Mouse (Mus musculus): ENCODE results near the gene Rnf207. TPM values are rescaled to one million over a fixed set of nuclear protein-coding genes. Genes with fewer than 3 reads are reported as not detected.

The Rnf207 gene
- polyA plus RNA-seq, 1 experiment from 2014 or later: 2.4 TPM

- H3K9ac ChIP-seq (ENCODE audit: low read length): no peak overlapping the region
- no peak for ATAC-seq
- no peak for DNase-seq (ENCODE audit: low spot score)
- no peak overlapping the region for H3K4me3 ChIP-seq (ENCODE audit: low read depth, low read length)
- H3K4me1 ChIP-seq (ENCODE audit: control insufficient read depth, insufficient read depth, low read length): peaks cover 4% of the 10 kb centered on the region
- 95% methylated on average over 10 of the region's 10 CpGs for WGBS
- H3K9me3 ChIP-seq (replicated peaks; ENCODE audit: control insufficient read depth, low read length): no peaks in the 10 kb centered on the region
- peaks cover 52% of the 10 kb centered on the region for H3K36me3 ChIP-seq (ENCODE audit: control insufficient read depth, insufficient read depth, low read length)
- no peaks in the 10 kb centered on the region for H3K27me3 ChIP-seq (replicated peaks; ENCODE audit: control insufficient read depth, insufficient read depth, low read length)
- H3K27ac ChIP-seq (ENCODE audit: low read depth, low read length): no peak overlapping the region
- H3K4me2 ChIP-seq (ENCODE audit: low read length): no peak overlapping the region
Measured at GRCm38 (mm10) chr4:152303172-152303571, 15.6 kb downstream of the Rnf207 start.

DNA sequence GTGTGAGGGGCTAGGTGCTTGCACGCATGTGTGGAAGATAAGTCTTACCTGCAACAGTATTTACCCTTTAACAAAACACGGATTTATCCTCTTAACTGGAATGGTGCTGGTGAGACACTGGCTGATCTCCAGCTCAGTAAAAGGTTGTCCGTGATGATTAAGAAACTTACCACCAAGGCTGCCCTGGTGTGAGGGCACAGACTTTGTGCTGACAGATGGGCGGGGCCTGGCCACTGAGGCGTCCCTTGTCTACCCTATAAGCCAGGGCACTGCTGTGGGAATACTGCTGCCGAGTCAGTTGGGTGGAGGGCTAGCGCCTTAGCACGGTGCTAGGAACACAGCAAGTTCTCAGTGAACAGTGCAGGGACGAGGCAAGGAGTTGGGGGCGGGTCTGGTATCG is 16.8 kb downstream of the Rnf207 start:
- Histone ChIP-seq H3K4me2 (ENCODE audit: low read length) (no peak overlapping the region), H3K36me3 (ENCODE audit: control insufficient read depth, insufficient read depth, low read length) (peaks cover 49% of the 10 kb centered on the region), H3K9me3 (replicated peaks; ENCODE audit: control insufficient read depth, low read length) (no peaks in the 10 kb centered on the region), H3K27ac (ENCODE audit: low read depth, low read length) (no peak overlapping the region), H3K27me3 (replicated peaks; ENCODE audit: control insufficient read depth, insufficient read depth, low read length) (no peaks in the 10 kb centered on the region), H3K4me3 (ENCODE audit: low read depth, low read length) (no peak overlapping the region), H3K4me1 (ENCODE audit: control insufficient read depth, insufficient read depth, low read length) (peaks cover 8% of the 10 kb centered on the region), H3K9ac (ENCODE audit: low read length) (no peak overlapping the region)
- ATAC-seq (no peak), DNase-seq (ENCODE audit: low spot score) (no peak)
- 77% methylated on average over 11 of the region's 11 CpGs for WGBS

DNA sequence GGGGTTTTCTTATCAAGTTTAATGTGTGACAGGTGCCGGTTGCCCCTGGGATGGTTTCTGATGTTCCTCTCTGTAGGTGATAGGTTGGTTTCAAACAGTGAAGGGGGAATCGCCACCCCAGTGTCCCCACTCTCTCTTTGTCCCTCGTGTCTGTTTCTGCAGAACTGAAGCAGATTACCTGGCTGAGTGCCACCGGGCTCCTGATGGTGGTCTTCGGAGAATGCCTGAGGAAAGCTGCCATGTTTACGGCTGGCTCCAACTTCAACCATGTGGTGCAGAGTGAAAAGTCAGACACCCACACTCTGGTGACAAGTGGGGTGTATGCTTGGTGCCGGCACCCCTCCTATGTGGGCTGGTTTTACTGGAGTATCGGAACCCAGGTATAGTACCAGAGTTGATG is 18.4 kb downstream of the Rnf207 start:
- Histone ChIP-seq H3K27ac (ENCODE audit: low read depth, low read length) (no peak overlapping the region), H3K4me3 (ENCODE audit: low read depth, low read length) (no peak overlapping the region), H3K9me3 (replicated peaks; ENCODE audit: control insufficient read depth, low read length) (no peaks in the 10 kb centered on the region), H3K4me2 (ENCODE audit: low read length) (no peak overlapping the region), H3K9ac (ENCODE audit: low read length) (no peak overlapping the region), H3K27me3 (replicated peaks; ENCODE audit: control insufficient read depth, insufficient read depth, low read length) (peaks cover 3% of the 10 kb centered on the region), H3K36me3 (ENCODE audit: control insufficient read depth, insufficient read depth, low read length) (peaks cover 49% of the 10 kb centered on the region), H3K4me1 (ENCODE audit: control insufficient read depth, insufficient read depth, low read length) (peaks cover 11% of the 10 kb centered on the region)
- WGBS: 74% methylated on average over 8 of the region's 8 CpGs
- no peak for DNase-seq (ENCODE audit: low spot score)
- no peak for ATAC-seq

DNA sequence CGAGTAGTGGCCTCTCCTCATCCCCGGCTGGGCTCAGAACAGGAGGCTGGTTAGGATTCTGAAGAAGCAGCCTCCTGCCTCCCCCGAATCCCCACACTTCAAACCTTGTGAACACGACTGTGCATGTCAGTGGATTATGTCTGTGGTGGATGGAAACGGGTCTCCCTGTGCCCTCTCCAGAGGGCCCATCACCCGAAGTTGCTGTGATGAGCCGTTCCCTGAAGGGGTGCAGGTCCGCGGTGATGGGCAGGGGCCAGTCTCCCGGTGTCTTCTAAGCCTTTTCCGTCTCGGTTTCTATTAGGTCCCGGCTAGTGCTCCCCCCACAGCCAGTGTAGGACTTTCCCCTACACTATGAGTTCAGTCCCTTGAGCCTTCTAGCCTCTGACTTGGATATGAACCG is 20.0 kb downstream of the Rnf207 start:
- ATAC-seq (no peak), DNase-seq (ENCODE audit: low spot score) (no peak)
- Histone ChIP-seq H3K9ac (ENCODE audit: low read length) (peak overlapping the region; percentile 98; the same call in 1 of the 2 replicates), H3K4me3 (ENCODE audit: low read depth, low read length) (no peak overlapping the region), H3K4me2 (ENCODE audit: low read length) (peak overlapping the region; percentile 95; the same call in 1 of the 2 replicates), H3K27ac (ENCODE audit: low read depth, low read length) (no peak overlapping the region), H3K36me3 (ENCODE audit: control insufficient read depth, insufficient read depth, low read length) (peaks cover 36% of the 10 kb centered on the region), H3K27me3 (replicated peaks; ENCODE audit: control insufficient read depth, insufficient read depth, low read length) (peaks cover 9% of the 10 kb centered on the region), H3K9me3 (replicated peaks; ENCODE audit: control insufficient read depth, low read length) (no peaks in the 10 kb centered on the region), H3K4me1 (ENCODE audit: control insufficient read depth, insufficient read depth, low read length) (peaks cover 11% of the 10 kb centered on the region)
- WGBS: 87% methylated on average over 14 of the region's 14 CpGs

- H3K9me3 ChIP-seq (replicated peaks; ENCODE audit: control insufficient read depth, low read length): no peaks in the 10 kb centered on the region
- peak; percentile 99 for DNase-seq (ENCODE audit: low spot score)
- under 1% methylated on average over 119 of the region's 119 CpGs for WGBS
- peak within 1 kb of the TSS; percentile 98 for H3K9ac ChIP-seq (ENCODE audit: low read length)
- peak within 1 kb of the TSS; percentile 95 for H3K4me2 ChIP-seq (ENCODE audit: low read length)
- ATAC-seq: peak; percentile 96
- peak within 1 kb of the TSS; percentile 95 for H3K4me3 ChIP-seq (ENCODE audit: low read depth, low read length)
- peaks cover 21% of the 10 kb centered on the region for H3K36me3 ChIP-seq (ENCODE audit: control insufficient read depth, insufficient read depth, low read length)
- peaks cover 26% of the 10 kb centered on the region for H3K27me3 ChIP-seq (replicated peaks; ENCODE audit: control insufficient read depth, insufficient read depth, low read length)
- H3K4me1 ChIP-seq (ENCODE audit: control insufficient read depth, insufficient read depth, low read length): peaks cover 11% of the 10 kb centered on the region
- H3K27ac ChIP-seq (ENCODE audit: low read depth, low read length): peak within 1 kb of the TSS; percentile 39; the same call in 1 of the 2 replicates
Measured at GRCm38 (mm10) chr4:152296874-152297861, 21.6 kb downstream of the Rnf207 start, which contains the start of gene Icmt. TSS of gene Icmt (plus strand) at chr4:152297227.

DNA sequence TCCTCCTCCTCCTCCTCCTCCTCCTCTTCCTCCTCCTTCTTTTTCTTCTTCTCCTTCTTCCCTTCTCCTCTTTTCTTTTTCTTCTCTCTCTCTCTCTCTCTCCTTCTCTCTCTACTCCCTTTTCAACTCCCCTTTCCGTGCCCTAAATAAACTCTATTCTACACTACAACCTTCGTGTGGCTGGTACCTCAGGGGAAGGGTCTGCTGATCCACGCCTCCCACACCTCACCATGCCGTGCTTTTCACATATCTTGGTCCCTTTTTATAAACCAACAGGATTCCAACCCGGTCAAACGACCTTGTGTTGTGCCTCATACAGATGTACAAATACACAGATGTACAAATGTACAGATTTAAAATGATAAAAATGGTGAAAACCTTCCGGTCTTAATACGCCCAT is 22.4 kb downstream of the Rnf207 start:
- DNase-seq (ENCODE audit: low spot score) (no peak), ATAC-seq (no peak)
- peaks cover 34% of the 10 kb centered on the region for H3K27me3 ChIP-seq (replicated peaks; ENCODE audit: control insufficient read depth, insufficient read depth, low read length)
- H3K27ac ChIP-seq (ENCODE audit: low read depth, low read length): no peak overlapping the region
- peak overlapping the region; percentile 46; the same call in 1 of the 2 replicates for H3K9ac ChIP-seq (ENCODE audit: low read length)
- WGBS: 21% methylated on average over 8 of the region's 8 CpGs
- H3K4me2 ChIP-seq (ENCODE audit: low read length): peak overlapping the region; percentile 66
- peaks cover 13% of the 10 kb centered on the region for H3K36me3 ChIP-seq (ENCODE audit: control insufficient read depth, insufficient read depth, low read length)
- peak overlapping the region; percentile 95 for H3K4me3 ChIP-seq (ENCODE audit: low read depth, low read length)
- no peaks in the 10 kb centered on the region for H3K9me3 ChIP-seq (replicated peaks; ENCODE audit: control insufficient read depth, low read length)
- peaks cover 11% of the 10 kb centered on the region for H3K4me1 ChIP-seq (ENCODE audit: control insufficient read depth, insufficient read depth, low read length)

GRCm38 (mm10) chr4:152295916-152296315 is 22.9 kb downstream of the Rnf207 start:
- H3K27me3 ChIP-seq (replicated peaks; ENCODE audit: control insufficient read depth, insufficient read depth, low read length): peaks cover 38% of the 10 kb centered on the region

DNA sequence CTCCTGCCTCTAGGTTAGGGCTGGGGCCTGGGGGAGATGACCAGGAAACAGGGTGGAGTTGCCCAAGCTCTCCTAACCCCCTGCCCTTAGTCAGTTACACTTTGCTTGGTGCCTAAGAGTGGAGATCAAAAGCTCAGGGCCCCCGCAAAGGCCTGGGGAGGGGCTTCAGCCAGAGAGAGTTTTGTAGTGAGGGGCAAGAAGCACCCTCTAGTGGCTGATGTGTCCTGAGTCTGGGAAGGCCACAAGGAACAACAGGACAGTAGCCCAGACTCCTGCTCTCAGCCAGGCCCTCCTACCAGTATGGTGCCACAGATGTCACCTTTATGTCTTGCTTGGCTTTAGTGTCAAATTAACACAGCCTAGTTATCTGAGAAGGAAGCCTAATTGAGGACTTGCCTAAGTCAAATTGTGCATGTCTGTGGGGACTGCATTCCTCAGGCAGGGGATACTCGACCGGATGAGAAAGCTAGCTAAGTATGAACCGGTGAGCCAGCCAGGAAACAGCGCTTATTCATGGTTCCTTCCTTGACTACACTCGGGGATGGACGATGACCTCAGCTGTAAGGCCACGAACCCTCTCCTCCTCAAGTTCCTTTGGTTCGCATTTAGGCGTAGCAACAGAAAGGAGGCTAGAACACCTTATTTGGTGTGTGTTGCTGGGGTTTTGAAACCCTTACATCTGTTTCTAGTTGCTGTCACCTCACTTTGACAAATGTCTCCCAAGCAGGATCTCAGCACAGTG is 24.4 kb downstream of the Rnf207 start:
- ATAC-seq (no peak), DNase-seq (ENCODE audit: low spot score) (no peak)
- WGBS: 61% methylated on average over 10 of the region's 10 CpGs
- no peak overlapping the region for H3K4me2 ChIP-seq (ENCODE audit: low read length)
- no peaks in the 10 kb centered on the region for H3K36me3 ChIP-seq (ENCODE audit: control insufficient read depth, insufficient read depth, low read length)
- peaks cover 23% of the 10 kb centered on the region for H3K4me1 ChIP-seq (ENCODE audit: control insufficient read depth, insufficient read depth, low read length)
- no peaks in the 10 kb centered on the region for H3K9me3 ChIP-seq (replicated peaks; ENCODE audit: control insufficient read depth, low read length)
- H3K9ac ChIP-seq (ENCODE audit: low read length): no peak overlapping the region
- no peak overlapping the region for H3K27ac ChIP-seq (ENCODE audit: low read depth, low read length)
- no peak overlapping the region for H3K4me3 ChIP-seq (ENCODE audit: low read depth, low read length)
- H3K27me3 ChIP-seq (replicated peaks; ENCODE audit: control insufficient read depth, insufficient read depth, low read length): peaks cover 52% of the 10 kb centered on the region

More at GRCm38 (mm10) chr4:152295916-152296315, 22.9 kb downstream of the Rnf207 start:
- ATAC-seq (no peak), DNase-seq (ENCODE audit: low spot score) (no peak)
- Histone ChIP-seq H3K4me1 (ENCODE audit: control insufficient read depth, insufficient read depth, low read length) (peaks cover 12% of the 10 kb centered on the region), H3K4me3 (ENCODE audit: low read depth, low read length) (no peak overlapping the region), H3K36me3 (ENCODE audit: control insufficient read depth, insufficient read depth, low read length) (peaks cover 9% of the 10 kb centered on the region), H3K9me3 (replicated peaks; ENCODE audit: control insufficient read depth, low read length) (no peaks in the 10 kb centered on the region), H3K9ac (ENCODE audit: low read length) (no peak overlapping the region), H3K4me2 (ENCODE audit: low read length) (no peak overlapping the region), H3K27ac (ENCODE audit: low read depth, low read length) (no peak overlapping the region)
- WGBS: 68% methylated on average over 4 of the region's 4 CpGs

Data from forebrain, embryonic 14.5 days (tissue).